Mouse (Mus musculus) cerebral cortex, adult 2 months (tissue): ENCODE measurements around the gene St3gal2.

ENCODE experiments used
- WGBS: fragments of 180-500 bp; shearing (Covaris S2); methylation state at CpG from one replicate; pipeline ENCODE4 v1.1.7; 2018; 5-methylcytosine and 5-hydroxymethylcytosine counted together

St3gal2 gene

GRCm38 (mm10) chr8:110919341-110920031 is at the start of gene St3gal2:
TSS of gene St3gal2 (plus strand) at chr8:110919922.
- 1% methylated on average over 32 of the region's 36 CpGs for WGBS

DNA sequence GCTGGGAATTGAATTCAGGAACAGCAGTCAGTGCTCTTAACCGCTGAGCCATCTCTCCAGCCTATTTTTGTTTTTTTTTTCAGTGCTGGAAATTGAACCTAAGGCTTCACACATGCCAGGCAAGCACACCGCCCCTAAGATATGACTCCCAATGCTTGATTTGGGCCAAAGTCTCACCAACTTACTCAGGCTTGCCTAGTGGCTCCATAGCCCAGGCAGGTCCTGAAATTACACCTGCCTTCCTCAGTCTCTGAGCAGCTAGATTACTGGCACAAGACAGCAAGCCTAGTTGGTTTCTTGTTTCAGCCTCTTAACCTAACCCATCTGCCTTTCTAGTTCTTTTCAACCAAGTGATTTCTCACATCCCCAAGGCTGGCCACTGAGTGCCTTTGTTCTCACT is 49.2 kb upstream of the St3gal2 start:
- 91% methylated on average over 2 of the region's 2 CpGs for WGBS

DNA sequence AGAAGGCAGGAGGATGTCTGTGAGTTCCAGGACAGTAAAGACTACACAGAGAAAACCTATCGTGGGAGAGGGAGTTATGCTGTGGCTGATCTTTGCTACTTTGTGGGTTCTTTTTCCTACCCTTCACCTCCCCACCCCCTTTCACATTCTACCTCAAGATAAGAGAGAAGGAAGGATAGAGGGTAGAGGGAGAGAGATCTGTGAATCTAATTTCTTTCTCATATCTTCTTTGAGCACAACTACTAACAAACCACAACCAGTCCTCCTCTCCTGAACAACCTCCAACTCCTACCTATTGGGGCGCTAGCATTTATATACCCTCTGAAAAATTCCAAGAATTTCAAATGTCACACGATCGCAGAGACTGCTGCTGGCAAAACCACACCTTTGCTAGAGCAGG is 41.9 kb upstream of the St3gal2 start:
- WGBS, result 86% methylated on average over 4 of the region's 4 CpGs

GRCm38 (mm10) chr8:110881741-110882310 is 37.9 kb upstream of the St3gal2 start:
- WGBS, result 74% methylated on average over 10 of the region's 10 CpGs

DNA sequence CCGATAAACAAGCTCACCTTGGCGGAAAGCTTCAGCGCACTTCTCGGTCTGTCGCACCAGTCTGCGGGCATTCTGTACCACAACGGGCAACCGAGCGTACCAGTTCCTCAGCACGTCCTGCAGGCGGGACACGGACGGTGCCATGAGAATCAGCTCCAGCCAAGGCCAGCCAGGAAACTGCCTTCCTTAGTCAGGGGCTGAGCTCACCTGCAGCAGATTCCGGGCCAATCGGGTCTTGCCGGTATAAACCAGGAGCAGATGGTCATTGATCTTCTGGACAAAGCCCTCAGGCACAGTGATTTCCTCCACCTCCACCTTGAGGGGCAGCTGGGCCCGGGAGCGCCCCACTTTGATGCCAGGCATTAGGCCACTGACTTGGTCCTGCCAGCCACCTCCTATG is 35.9 kb upstream of the St3gal2 start:
- WGBS, result 96% methylated on average over 18 of the region's 18 CpGs

DNA sequence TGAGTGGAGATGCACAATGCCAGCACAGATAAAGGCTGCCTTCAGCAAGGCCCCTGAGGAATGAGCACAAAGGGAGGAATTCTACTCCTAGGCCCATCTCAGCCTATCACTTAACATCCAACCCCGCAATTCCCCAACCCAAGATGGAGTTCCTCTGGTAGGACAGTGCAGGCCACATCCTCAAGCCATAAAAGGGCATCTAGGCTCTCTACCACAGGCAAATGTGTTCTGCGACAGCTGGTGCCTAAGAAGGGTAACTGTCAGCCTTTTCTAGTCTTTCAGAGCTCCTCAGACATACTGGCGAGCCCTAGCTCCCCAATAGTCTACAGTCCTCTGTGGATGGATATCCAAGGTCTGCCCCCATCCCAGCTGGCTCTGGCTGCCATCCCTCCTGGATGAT is 33.1 kb upstream of the St3gal2 start:
- WGBS, result 70% methylated on average over 3 of the region's 3 CpGs

- 78% methylated on average over 10 of the region's 10 CpGs for WGBS
Observed at GRCm38 (mm10) chr8:110887551-110887950, 32.2 kb upstream of the St3gal2 start.

- 63% methylated on average over 8 of the region's 8 CpGs for WGBS
Observed at GRCm38 (mm10) chr8:110888441-110888840, 31.3 kb upstream of the St3gal2 start.

GRCm38 (mm10) chr8:110888860-110889259 is 30.9 kb upstream of the St3gal2 start:
- WGBS, result 89% methylated on average over 16 of the region's 16 CpGs

GRCm38 (mm10) chr8:110889904-110890470 is 29.7 kb upstream of the St3gal2 start:
- 89% methylated on average over 12 of the region's 12 CpGs for WGBS

DNA sequence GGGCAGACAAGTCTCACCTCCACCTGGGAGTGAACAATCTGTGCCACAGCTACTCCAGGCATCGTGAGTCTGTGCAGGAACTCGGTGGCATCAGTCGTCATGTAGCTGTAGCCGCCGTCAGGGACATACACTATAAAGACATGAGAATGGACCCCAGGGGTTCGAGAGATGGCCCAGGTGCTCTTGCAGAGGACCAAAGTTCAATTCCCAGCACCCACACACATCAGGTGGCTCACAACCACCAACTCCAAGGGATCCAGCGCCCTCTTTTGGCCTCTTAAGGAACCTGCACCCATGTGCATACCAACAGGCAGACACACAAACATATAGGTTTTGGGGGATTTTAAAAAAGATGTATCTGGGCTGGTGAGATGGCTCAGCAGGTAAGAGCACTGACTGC is 27.7 kb upstream of the St3gal2 start:
- 93% methylated on average over 7 of the region's 7 CpGs for WGBS

DNA sequence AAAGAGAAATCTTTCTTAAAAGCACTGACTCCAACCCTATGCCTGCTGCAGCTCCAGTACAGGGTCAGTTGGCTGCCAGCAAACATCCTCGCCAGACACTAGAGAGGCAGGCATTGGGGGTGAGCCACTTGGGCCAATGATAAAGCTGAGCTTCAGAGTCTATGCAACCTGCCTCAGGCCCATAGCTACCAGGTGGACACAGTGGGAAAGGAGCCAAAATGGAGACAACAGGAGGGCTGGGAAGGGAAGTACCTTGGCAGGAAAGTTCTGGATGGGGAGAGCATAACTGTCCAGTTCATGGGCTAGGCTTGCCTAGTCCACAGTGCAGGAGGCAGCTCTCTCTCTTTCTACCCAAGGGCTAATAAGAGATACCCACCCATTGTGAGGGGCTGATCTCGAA is 26.8 kb upstream of the St3gal2 start:
- WGBS, result 95% methylated on average over 2 of the region's 2 CpGs

GRCm38 (mm10) chr8:110894851-110895250 is 24.9 kb upstream of the St3gal2 start:
- WGBS, result 85% methylated on average over 10 of the region's 10 CpGs

DNA sequence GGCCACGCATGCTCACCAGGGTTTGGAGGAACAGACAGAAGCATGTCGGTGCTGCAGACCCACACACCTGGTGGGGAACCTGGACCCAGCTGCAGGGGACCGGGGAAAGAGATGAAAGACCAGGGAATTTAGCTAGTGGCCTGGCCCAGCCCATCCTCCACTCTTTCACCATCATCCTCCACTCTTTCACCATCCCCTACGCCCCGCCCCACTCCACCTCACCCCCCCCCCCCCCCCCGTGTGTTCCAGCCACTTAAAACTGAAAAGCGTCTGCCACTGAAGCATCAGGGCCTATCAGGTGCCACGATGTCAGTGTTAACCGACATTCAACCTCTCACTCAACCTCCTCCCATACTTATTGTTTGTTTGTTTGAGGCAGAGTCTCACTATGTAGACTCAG is 24.5 kb upstream of the St3gal2 start:
- WGBS, result 84% methylated on average over 9 of the region's 9 CpGs

- 95% methylated on average over 13 of the region's 13 CpGs for WGBS
Observed at GRCm38 (mm10) chr8:110895812-110896211, 23.9 kb upstream of the St3gal2 start.

GRCm38 (mm10) chr8:110897495-110897894 is 22.2 kb upstream of the St3gal2 start:
- 95% methylated on average over 6 of the region's 6 CpGs for WGBS

DNA sequence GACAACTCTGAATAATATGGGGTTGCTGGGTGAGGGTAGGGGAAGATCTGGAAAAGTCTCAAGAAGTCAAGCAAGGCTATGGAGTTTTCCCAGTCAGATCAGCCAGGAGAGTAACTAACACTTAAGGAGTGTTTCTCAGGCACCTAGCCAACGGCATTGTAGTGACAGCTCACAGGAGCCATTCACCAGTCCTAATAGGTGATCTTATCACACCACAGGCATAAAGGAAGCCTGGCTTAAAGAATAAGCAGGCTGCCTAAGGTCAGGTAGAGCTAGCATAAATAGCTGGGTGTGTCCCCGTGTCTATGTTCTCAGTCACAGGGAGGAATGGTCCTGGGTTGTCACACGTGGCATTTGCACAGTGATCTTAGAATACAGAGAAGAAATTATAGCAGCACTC is 18.7 kb upstream of the St3gal2 start:
- 70% methylated on average over 3 of the region's 3 CpGs for WGBS

GRCm38 (mm10) chr8:110901839-110902578 is 17.7 kb upstream of the St3gal2 start, which contains the start of gene Fuk:
TSS of gene Fuk (minus strand) at chr8:110902488.
- WGBS, result 2% methylated on average over 30 of the region's 30 CpGs

DNA sequence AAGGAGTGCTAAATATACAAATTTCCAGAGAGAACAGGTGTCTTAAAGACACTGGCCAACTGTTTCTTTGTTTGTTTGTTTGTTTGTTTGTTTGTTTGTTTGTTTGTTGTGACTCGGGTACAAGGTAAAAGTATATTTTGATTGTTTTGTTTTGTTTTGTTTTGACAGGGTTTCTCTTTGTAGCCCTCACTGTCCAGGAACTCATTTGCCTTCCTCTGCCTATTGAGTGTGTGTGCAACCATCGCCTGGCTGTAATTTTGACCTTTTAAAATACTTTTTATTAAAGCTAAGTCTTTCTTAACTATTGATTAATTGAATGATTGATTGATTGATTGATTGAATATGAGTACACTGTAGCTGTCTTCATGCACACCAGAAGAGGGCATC is 17.1 kb upstream of the St3gal2 start:
- 63% methylated on average over 2 of the region's 2 CpGs for WGBS

GRCm38 (mm10) chr8:110905404-110905803 is 14.3 kb upstream of the St3gal2 start:
- 58% methylated on average over 6 of the region's 6 CpGs for WGBS

DNA sequence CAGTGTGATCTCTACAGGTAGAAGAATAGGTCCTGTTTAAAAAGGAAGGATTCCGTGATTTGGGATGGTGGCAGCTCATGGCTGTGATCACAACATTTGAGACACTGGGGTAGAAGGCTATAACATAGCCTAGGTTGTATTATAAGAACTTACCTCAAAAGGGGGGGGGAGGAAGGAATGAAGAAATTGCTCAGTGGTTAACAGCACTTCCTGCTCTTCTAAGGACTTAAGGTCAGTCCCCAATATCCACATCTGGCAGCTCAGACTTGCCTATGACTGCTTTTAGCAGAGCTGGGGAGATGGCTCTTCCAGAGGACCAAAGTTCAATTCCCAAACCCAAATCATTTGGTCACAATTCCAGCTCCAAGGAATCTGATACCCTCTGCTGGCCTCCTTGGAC is 13.0 kb upstream of the St3gal2 start:
- 93% methylated on average over 1 of the region's 1 CpGs for WGBS
